Mouse (Mus musculus): ENCODE measurements around the gene Dctpp1.
"Not testable (repeated sequence)": the region's sequence is repeated elsewhere in the genome, so short reads cannot be mapped to it uniquely, and the experiment has no call there.

Gene Dctpp1

DNA sequence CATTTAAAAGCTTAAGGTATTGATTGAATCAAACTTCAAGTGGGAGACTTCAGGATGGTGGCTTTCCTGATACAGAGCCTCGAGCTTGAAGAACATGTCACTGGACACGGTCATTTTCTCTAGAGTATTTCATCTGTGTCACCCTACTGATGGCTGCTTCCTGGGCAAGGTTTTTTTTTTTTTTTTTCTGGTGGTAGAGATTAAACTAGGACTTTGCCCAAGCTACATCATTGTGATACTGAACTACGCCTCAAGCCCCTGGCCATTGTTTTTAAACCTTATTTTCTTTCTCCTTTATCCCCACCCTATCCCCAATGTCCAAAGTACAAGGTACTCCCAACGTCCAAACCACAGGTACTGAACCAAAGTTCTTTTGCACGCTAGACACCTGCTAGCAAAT lies 10.2 kb upstream of the Dctpp1 start:
- no peak for DNase-seq (ENCODE audit: inconsistent age in 2 of 2, low spot score in 1 of 2)

DNA sequence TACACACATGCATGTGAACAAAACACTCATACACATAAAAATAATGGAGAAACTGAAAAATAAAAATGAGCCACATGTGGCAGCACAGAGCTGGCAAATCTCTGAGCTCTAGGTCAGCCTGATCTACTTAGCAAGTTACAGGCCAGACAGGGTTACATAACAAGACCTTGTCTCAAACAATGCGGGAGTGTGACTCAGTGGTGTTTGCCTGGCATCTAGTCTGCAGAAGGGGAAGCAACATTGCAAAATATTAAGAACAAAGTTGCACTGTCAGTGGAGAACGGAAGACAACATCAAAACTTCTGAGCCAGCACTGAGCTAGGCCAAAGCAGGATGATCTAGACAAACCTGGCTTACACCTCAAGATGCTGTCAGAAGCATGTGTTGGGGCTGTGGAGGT lies 9.7 kb upstream of the Dctpp1 start:
- peak in 1 of 2 experiments; percentile 74 for DNase-seq (ENCODE audit: inconsistent age in 2 of 2, low spot score in 1 of 2)

DNA sequence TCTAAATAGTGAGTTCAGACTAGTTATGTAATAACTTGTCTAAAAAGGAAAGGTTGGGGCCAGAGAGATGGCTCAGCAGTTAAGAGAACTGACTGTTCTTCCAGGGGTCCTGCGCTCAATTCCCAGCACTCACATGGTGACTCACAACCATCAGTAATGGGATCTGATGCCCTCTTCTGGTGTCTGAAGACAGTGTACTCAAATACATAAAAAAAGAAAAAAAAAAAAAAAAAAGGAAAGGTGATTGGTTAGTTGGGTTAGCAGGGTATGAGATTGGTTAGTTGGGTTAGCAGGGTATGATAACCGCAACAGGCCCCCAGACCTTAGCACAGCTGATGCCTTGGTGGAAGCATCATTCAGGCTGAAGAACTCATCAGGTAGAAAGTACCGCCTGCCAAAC lies 3.0 kb upstream of the Dctpp1 start:
- DNase-seq (ENCODE audit: inconsistent age in 2 of 2, low spot score in 1 of 2): no peak

DNA sequence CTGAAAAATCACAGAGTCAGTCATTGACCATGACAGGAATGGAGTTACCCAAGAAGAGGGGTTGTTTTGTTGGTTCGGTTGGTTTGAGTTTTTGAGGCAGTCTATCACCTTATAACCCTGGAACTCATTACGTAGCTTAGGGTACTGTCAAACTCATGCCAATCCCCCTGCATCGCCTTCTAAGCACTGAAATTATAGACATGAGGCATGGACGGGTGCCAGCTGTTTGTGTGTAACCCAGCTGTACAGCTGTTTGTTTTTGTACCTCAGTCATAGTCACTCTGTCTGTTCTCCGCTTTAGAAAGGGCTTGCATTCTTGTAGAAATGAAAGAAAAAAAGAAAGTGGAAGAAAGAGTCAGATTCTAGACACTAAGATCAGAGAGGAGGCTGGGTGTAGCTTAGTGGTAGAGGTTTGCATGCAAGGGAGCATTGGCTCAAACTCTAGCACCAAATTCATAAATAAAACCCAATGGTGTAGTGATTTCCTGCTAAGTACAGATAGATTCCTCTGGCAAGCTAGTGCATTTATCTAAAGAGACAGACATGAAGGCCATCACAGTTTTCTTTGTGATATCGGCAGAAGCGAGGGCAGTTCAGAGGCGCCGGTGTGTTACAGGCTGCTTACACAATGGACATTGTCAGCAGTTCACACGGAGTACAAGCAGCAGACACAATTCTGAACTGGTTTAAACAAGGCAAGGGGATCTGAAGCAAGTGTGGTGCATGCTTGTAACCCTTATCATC lies 1.9 kb upstream of the Dctpp1 start:
- peak in 1 of 2 experiments; percentile 47 for DNase-seq (ENCODE audit: inconsistent age in 2 of 2, low spot score in 1 of 2)

DNA sequence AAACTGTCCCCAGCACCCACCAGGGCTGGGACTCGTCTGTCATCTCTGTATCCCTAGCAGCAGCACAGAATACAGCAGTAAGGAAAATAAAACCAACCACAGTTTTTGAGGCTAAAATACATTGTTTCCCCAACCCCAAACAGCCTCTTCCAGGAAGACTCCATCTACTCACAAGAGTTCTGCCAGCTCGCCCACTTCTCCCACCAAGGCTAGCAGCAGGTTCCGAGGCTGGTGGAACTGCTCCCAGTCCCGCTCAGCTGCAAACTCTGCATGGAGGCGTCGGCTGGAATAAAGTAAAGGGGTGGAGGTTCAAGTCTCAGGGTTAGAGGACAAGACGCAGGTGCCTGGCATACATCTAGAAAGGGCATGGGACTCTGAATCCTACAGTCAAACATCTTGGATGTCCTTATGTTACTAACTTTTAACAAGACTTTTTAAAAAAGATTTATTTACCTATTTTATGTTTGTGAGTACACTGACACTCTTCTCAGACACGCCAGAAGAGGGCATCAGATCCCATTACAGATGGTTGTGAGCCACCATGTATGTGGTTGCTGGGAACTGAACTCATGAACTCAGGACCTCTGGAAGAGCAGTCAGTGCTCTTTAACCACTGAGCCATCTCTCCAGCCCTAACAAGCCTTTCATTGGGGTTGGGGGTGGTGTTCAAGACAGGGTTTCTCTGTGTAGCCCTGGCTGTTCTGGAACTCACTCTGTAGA lies 1.2 kb downstream of the Dctpp1 start:
- DNase-seq (ENCODE audit: inconsistent age in 2 of 2, low spot score in 1 of 2): peak in 1 of 2 experiments; percentile 23

DNA sequence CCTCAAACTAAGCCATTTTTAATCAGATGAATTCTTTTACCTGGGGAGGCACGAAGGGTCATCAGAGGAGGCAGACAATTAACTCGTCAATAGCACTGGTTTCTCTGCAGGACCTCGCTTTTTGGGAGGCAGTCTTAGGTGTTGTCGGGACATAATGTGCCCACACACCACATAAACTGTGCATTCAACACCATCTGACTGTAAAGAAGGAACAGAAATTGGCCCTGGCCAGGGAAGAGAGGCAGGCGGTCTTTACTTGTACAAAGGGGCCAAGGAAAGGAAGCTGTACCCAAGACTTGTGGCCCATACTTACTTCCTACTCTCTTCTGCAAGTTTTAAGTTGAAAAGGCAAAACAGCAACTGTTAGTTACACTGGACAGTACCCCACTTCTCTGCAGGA lies 4.0 kb downstream of the Dctpp1 start:
- DNase-seq (ENCODE audit: inconsistent age in 2 of 2, low spot score in 1 of 2): no peak

DNA sequence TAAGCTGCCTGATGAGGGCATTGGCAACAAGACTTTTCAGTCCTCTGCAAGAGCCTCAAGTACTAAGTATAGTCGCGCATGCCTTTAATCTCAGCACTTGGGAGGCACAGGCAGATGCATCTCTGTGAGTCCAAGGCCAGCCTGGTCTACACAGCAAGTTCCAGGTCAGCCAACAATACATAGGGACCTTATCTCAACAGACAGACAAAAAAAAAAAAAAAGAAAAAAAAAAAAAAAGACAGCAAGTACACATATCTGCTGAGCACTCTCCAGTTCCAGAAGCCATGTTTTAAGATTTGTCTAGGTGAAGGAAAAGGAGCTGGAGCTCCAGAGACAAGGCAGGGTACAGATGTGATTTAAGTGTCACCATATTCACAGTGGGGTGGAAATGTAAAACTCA lies 4.5 kb downstream of the Dctpp1 start:
- no peak for DNase-seq (ENCODE audit: inconsistent age in 2 of 2, low spot score in 1 of 2)

DNA sequence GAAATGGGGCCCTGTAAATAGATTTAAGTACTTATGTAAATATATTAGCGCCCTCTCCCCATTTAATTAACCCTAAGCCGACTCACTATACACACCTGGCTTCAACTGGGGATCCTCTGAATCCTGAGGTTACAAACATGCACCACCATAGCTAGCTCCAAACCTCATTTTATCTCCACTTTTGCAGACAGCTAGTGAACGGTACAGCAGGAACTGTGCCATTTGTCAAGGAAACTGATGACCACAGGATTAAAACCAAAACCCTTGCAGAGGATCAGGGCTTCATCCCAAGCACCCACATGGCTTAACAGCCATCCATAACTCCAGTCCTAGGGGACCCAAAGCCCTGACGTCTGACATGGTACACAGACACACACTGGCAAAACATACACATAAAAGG lies 5.5 kb downstream of the Dctpp1 start:
- DNase-seq (ENCODE audit: inconsistent age in 2 of 2, low spot score in 1 of 2): peak in 1 of 2 experiments; percentile 35

DNA sequence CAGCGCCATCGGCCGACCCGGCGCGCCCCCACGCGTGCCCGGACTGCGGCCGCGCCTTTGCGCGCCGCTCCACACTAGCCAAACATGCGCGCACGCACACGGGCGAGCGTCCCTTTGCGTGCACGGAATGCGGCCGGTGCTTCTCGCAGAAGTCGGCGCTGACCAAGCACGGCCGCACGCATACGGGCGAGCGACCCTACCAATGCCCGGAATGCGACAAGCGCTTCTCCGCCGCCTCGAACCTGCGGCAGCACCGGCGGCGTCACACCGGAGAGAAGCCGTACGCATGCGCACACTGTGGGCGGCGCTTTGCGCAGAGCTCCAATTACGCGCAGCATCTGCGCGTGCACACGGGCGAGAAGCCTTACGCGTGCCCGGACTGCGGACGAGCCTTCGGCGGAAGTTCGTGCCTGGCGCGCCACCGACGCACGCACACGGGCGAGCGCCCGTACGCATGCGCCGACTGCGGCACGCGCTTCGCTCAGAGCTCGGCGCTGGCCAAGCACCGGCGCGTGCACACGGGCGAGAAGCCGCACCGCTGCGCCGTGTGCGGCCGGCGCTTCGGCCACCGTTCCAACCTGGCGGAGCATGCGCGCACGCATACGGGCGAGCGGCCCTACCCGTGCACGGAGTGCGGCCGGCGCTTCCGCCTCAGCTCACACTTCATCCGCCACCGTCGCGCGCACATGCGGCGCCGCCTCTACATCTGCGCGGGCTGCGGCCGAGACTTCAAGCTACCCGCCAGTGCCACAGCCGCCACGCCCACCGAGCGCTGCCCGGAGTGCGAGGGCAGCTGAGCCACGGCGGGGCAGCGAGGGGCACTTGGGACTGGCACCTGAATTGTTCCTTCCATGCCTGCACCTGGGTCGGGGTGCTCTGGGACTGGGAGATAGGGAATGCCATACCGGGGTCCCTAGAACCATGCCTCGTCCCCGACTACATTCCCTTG lies 6.4 kb downstream of the Dctpp1 start:
- DNase-seq (ENCODE audit: inconsistent age in 2 of 2, low spot score in 1 of 2): peak; percentile 96 to 97

DNA sequence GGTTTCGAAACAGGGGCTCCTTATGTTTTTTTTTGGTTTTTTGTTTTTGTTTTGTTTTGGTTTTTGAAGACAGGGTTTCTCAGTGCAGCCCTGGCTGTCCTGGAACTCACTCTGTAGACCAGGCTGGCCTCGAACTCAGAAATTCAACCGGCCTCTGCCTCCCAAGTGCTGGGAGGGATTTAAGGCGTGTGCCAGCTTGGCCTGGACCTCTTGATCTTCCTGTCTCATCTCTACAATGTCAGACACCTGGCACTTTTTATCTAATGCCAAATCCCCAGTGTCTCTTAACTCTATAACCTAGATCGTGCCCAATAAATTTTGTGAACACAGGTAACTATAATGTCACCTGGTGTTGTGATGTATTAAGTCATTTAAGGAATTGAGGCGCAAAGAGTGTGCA lies 7.2 kb downstream of the Dctpp1 start:
- peak in 1 of 2 experiments; percentile 61 for DNase-seq (ENCODE audit: inconsistent age in 2 of 2, low spot score in 1 of 2)

DNA sequence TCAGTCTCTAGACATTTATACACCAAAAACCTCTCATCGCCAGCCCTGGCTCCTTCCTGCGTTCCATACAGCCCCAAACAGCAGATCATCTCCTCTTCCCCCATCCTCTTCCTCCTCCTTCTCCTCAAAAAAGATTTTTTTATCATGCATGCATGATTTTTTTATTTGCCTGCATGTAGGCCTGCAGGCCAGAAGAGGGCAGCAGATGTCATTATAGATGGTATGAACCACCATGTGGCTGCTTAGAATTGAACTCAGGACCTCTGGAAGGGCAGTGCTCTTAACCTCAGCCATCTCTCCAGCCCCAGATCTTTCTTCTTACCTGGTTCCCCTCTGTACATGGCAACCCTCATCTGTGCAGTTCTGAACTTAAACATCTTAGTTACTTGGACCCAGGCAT lies 8.1 kb downstream of the Dctpp1 start:
- no peak for DNase-seq (ENCODE audit: inconsistent age in 2 of 2, low spot score in 1 of 2)

DNA sequence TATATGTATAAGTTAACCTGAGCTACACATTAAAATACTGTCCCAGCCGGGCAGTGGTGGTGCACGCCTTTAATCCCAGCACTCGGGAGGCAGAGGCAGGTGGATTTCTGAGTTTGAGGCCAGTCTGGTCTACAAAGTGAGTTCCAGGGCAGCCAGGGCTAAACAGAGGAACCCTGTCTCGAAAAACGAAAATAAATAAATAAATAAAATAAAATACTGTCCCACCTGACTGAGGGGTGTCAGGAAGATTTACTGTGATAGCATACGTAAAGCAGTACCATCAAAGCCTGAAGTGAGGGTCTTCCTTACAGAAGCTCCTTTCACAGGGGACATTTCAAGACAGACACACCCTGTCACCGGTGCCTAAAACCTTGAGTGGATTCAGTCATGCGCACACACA lies 10.0 kb downstream of the Dctpp1 start:
- DNase-seq (ENCODE audit: inconsistent age in 2 of 2, low spot score in 1 of 2): not testable (repeated sequence)

DNA sequence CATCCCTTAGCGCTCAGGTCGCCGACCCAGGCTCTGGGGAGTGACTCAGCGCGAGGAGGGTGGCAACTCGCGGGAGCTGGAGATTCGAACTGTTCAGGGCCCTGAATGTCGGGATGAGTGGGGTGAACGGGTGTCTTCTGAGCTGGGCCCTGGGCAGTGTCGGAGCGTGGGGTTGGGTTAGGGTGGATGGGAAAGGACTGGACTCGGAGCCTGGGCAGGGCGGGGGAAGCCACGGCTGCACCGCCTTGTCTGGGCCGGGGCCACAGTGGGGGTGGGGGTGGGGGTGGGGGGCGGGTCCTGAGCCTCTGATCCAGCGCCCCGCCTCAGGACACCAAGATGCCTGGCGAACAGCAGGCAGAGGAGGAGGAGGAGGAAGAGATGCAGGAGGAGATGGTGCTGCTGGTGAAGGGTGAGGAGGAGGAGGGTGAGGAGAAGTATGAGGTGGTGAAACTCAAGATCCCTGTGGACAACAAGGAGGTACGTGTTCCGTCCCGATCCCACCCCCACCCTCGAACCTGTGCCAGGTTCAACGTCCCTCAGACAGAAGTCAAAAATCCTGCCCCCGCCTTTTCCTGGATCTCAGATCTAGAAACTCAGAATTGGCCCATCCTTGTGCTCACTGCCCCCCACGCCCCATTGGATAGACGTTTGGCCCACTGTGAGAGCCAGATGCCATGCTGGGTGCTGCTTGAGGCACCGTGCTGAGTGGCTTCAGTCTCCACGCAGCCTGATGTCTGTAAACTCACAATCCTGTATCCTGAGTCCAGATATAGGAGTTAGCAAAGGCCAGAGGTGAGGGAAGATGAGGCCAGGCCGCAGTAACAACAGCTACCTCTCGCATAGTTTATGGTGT lies 15.6 kb downstream of the Dctpp1 start:
- DNase-seq (ENCODE audit: inconsistent age in 2 of 2, low spot score in 1 of 2): no peak

DNA sequence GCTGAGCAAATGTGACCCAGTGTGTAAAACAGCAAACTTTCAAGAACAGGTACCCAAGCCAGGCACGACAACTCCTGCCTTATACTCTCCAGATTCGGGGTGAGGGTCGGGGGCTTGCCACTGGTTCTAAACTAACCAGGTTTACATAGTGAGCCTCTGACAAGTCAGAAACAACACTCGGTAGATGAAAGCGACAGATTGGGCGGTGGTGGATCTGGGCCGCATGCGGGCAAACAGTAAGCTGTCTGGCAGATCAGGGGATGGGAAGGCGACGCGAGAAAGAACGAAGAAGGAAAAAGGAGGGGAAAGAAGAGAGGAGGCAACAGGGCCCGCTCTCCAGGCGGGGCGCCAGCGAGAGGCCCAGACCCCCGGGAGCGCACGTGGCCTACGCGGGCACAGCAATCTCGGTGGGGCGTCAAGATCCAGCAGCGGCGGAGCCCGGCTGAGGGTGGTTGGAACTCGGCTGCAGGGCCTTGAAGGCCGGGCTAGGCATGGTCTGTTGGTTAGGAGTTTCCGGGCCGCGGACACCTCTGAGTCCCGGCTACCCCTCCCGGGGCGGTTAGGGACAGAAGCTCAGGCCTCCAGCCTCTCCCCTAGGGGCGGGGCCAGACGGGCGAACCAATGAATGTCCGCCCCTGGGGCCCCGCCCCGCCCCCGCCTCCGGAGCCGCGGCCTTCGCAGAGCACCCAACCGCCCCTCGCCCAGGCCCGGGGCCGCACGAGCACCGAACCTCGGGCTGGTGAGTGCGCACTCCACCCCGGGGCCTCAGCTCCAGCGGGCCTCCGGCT lies 16.4 kb downstream of the Dctpp1 start, which contains the start of gene Zfp771:
TSS of gene Zfp771 (plus strand) at position 405 of the 788 bp plus-strand sequence.
- peak; percentile 97 to 99 for DNase-seq (ENCODE audit: inconsistent age in 2 of 2, low spot score in 1 of 2)

DNA sequence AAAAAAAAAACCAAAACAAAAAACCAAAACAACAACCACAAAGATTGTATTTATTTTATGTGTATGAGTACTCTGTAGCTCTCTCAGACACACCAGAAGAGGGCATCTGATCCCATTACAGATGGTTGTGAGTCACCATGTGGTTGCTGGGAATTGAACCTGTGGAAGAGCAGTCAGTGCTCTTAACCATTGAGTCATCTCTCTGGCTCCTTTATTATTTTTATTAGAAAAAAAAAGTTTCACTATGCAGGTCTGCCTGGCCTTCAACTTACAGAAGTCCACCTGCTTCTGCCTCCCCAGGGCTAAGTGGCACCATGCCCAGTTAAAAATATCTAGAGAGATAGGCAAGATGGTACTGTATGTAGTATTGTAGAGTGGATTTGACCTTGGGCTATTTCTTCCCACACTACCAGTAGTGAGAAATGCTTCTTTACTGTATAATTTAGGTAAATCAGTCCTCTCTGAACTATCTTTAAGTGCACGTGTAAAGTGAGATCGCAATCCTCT lies 17.1 kb downstream of the Dctpp1 start:
- no peak for DNase-seq (ENCODE audit: inconsistent age in 2 of 2, low spot score in 1 of 2)

DNA sequence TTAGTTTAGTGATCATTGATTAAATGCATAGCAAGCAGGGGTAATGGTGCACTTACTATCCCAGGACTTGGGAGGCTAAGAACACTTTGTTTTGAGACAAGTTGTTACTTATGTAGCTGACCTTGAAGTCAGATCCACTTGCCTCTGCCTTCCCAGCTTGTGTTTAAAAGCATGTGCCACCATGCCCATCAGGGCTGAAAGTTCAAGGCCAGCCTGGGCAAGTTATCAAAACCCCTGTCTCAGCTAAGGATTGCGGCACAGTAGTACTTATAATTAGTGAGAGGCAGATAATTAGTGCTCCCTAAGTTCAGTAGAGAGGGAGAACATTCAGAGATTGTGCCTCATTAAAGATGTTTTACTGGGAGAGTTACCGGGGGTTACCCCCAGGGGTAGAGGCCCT lies 25.7 kb downstream of the Dctpp1 start:
- peak; percentile 67 to 69 for DNase-seq (ENCODE audit: inconsistent age in 2 of 2, low spot score in 1 of 2)

DNA sequence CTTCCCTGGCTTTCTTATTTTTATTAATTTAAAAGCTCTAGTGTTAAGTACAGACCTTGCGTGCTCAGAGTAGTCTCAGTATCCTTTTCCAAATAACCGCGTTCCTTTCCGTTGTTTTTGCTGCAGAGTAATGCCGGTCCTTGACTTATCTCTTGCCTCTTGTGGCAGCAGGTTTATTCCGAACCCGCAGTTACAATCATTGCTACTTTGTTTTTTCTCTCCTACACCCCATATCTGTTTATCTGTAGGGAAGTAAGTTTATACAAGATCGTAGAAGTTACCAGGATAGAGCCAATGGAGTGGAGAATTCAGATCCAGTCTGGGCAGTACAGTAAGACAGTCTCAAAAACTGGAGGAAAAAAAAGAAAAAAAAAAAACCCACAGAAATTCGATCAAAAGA lies 26.7 kb downstream of the Dctpp1 start:
- DNase-seq (ENCODE audit: inconsistent age in 2 of 2, low spot score in 1 of 2): no peak

DNA sequence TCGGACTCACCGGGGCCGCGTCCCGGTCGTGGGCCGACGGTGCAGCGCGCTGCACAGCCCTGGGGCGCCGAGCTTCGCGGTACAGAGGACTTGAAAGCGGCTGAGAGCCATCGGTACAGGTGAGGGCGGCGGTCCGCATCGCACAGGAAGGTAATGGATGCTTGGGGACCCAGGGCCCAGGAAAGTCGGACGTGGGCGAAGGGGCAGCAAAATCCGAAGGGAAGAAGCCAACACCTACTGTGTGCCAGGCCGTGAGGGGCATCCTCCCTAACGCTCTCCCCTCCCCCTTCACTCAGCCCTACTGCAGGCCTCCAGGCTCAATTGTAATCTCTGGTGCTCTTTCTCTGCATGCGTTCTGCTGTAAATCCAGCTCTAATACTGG lies 27.1 kb downstream of the Dctpp1 start:
- no peak for DNase-seq (ENCODE audit: inconsistent age in 2 of 2, low spot score in 1 of 2)

DNA sequence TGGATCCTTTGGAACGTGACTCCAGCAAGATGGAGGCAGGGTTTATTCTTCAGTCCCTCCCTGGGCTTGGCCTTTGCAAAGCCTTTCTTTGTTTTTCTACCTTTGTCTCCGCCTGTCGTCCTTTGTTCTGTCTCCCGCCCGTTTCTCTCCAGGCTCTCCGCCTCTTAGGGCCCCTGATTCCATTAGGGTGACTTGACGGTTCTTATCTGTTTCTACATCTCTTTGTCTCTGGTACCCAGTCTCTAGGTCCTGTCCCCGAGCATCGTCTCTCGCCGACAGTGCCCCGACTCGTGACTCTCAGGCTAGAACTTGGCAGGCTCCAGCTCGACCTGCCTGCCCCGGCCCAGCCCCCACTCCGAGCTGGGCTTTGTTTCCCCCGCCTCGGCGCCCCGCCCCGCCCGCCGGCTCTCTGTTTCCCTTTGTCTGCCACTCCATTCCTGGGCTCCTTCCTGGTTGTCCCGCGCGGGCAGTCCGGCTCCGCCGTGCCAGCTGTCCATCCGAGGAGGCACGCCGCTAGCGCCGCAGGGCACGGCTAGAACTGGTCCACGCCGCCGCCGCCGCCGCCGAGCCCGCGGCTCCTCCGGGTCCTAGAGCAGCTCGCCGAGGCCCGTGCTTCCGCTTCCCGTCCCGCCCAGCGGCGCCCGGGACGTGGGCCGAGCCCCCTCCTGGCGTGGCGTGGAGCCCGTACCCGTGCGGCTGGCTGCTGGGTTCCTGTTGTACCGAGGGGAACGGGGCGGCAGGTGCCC lies 27.7 kb downstream of the Dctpp1 start, which contains the start of the genes Zfp553 and Sept1:
TSS of gene Zfp553 (plus strand) at position 440 of the 746 bp plus-strand sequence.
TSS of gene Sept1 (minus strand) at position 509 of the 746 bp plus-strand sequence.
- DNase-seq (ENCODE audit: inconsistent age in 2 of 2, low spot score in 1 of 2): peak; percentile 89 to 95

All from adrenal gland, adult (tissue).